Mouse (Mus musculus): ENCODE results near the gene Gm4922.

Gm4922 gene

GRCm38 (mm10) chr10:18786693-18787092 lies at the start of gene Gm4922:
TSS of gene Gm4922 (minus strand) at chr10:18786793.
- no peak for DNase-seq

- DNase-seq = peak; percentile 23 to 43
Observed at GRCm38 (mm10) chr10:18835684-18836479, 49.3 kb upstream of the Gm4922 start.

- DNase-seq = no peak
Observed at GRCm38 (mm10) chr10:18834389-18834788, 47.8 kb upstream of the Gm4922 start.

DNA sequence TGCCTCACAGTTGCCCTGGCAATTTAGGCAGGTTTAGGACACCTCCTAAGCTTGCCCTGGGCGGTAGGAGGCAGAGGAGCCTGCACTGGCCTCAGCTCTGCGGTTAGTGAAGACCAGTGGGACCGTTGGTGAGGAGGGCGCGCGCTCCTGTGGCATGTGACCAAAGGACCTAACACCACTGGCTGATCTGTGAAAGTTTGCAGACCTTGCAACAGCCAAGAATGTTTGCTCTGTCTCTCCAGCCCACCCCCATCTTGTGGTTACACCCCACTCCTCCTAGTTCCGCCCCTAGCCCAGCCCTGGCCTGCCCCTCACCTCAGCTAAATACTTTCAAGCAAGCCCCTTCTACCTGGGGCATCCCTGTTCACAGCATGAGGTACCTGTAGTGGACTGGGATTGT lies 45.2 kb upstream of the Gm4922 start:
- no peak for DNase-seq

GRCm38 (mm10) chr10:18830359-18830758 lies 43.8 kb upstream of the Gm4922 start:
- DNase-seq = no peak

DNA sequence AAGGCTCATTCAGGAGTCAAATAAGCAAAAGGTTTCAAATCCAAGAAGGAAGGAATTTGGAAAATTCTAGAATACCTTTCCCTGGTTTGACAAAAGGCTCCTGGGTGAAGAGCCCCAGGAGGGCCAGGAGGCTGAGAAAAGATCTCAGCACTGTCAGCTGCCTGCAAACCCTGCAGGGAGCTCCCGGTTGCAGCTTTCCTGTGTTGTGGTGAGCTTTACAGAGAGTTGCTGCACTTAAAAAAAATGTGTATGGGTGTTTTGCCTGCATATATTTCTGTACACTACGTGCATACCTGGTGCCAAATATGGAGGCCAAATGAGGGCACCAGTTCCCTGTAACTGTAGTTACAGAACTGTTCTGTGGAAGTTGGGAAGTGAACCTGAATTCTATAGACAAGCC lies 41.3 kb upstream of the Gm4922 start:
- no peak for DNase-seq

- no peak for DNase-seq
Observed at GRCm38 (mm10) chr10:18826107-18826506, 39.5 kb upstream of the Gm4922 start.

GRCm38 (mm10) chr10:18825143-18825542 lies 38.5 kb upstream of the Gm4922 start:
- no peak for DNase-seq

DNA sequence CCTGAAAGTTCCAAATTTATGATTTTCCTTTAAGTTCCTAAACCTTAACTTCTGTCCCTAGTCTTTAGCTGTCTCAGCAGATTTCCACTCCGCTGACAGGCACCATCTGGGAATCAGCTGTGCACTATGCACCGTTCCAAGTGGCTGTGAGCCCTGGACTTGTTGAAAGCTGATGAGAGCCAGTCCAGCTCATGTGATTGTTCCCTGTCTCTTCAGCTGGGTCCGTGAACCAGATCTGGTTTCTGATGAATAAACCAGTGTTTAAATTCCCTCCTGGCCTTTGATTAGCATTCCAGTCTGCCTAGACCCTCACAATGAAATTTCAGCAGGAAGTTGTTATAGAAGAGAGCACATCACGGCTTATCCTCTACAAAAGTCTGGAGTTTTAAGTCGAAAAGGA lies 30.0 kb upstream of the Gm4922 start:
- DNase-seq = peak; percentile 24 to 30

DNA sequence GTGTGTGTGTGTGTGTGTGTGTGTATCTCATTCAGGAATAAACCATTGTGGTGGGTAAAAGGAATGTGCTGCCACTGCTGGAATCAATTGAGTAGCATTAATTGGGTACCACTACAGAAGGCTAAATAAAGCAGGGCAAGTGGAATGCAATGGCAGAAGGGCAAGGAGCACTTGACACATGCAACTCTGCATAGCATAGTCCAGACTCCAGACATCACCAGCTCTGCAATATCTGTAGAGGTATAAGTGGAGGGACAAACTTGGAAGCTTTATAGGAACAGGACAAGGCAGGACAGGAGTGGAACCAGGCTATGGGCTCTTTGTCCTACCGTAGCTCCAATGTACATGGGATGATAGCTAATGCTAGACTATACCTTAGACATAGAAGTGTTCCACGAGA lies 25.2 kb upstream of the Gm4922 start:
- no peak for DNase-seq

DNA sequence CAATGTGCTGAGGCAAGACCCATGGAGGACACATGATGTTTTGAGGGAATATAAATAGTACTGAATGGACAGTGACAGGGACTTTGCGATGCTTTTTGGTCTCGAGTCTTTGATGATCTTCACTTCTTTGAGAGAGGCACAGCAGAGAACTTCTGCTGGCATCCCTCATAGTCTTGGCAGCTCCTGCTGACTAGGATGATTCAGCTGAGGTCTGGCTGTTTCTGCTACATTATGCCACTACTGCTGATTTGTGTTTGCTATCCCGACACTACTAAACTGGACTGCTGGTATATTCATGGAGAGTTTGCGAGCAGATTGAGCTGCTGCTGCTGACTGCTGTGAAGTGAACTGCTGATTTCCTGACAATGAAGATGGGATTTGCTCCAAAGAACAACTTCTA lies 3.5 kb upstream of the Gm4922 start:
- DNase-seq = no peak

DNA sequence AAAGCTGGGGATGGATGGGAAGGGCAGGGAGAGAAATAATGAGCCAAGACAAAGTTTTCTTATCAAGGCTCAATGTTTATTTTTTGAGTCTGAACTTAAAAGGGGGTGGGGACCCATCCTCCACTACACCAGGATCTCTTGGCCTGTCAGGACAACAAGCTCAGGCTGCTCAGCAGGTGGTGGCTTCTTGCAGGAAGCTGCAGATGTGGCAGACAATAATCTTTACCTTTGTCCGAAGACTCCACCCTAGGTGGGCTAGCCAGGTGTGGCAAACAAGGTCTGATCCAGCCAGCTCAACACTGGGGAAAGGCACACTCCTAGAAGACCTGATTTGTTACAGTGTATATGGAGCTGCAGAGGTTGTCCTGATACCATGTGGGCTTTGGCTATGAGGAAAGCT lies 2.0 kb upstream of the Gm4922 start:
- DNase-seq = no peak

GRCm38 (mm10) chr10:18777546-18777945 lies 9.0 kb downstream of the Gm4922 start:
- DNase-seq = no peak

- no peak for DNase-seq
Observed at GRCm38 (mm10) chr10:18772537-18773179, 13.9 kb downstream of the Gm4922 start.

DNA sequence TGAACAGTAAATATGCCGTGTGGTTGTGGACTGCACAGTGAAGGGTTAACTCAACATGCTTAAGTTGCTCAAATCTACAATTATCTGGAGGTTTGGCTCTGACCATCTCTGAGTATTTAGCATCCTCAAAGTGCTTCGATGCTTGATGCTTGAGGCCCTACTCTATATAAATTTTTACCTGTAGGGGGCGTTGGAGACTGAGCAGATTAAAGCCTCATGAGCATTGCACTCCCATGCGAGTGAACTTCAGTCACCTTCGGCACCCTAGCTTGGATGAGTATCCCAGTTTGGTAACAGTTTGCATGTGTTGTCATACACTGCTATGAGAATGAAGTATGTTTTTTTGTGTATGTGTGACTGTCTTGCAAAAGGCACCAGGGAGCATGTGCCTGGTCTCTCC lies 16.7 kb downstream of the Gm4922 start:
- no peak for DNase-seq

DNA sequence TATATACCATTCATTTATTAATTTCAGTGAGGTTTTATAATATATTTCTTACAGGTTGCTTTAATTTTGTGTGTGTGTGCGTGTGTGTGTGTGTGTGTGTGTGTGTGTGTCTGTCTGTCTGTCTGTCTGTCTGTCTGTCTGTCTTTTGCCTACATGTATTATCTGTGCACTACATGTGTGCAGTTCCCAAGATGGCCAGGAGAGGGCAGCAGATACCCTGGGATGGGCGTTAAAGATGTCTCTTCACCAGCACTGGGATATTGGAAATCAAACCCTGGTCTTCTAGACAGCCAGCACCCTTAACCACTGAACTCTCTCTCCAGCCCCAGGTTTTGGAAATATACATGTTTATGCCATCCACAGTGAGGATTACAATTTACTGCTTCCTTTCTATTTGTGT lies 26.4 kb downstream of the Gm4922 start:
- peak in 1 of 2 experiments; percentile 24 for DNase-seq

- DNase-seq = no peak
Observed at GRCm38 (mm10) chr10:18750057-18750456, 36.5 kb downstream of the Gm4922 start.

DNA sequence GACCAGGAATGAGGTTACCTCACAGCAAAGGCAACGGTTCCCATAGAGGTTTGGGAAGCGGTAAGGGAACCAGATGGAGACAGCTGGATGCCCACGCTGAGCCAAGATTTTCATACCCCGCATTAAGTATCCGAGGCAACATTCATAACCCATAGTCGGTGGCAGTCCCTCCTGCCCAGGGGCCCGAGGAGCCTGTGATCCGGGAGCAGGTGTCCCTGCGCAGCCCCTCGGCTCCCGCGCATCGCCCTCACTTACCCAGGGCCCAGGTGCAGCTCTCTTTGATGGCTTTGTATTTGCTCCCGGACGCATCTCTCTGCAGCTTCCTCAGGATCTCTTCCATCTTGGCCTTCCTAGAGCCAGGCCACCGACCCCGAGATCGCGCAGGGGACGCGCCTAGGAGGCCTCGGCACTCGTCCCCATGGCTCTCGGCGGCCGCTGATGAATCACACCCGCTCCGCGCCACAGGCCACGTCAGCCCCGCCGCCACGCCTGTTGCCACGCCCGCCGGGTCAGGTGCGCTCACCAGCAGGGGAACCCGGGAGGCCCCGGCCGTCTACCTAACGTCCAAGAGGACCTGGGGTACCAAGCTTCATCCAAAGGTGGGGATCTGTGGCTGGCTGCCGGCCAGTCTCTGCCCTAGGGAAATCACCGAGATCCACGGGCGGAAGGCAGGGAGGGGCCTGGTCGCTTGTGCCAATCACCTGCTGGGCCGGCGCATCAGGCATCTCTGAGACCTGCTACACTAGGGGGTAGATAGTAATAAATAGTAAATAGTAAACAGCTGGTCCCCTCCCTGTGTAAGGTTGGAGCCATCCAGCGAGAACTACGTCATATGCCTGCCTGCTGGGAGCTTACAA lies 43.1 kb downstream of the Gm4922 start, which contains the start of gene Arfgef3:
Gene Arfgef3 (minus strand): TSS at position 664 of the 857 bp plus-strand sequence.
- DNase-seq = peak; percentile 91 to 92

GRCm38 (mm10) chr10:18742086-18742485 lies 44.5 kb downstream of the Gm4922 start:
- DNase-seq = peak in 1 of 2 experiments; percentile 40

DNA sequence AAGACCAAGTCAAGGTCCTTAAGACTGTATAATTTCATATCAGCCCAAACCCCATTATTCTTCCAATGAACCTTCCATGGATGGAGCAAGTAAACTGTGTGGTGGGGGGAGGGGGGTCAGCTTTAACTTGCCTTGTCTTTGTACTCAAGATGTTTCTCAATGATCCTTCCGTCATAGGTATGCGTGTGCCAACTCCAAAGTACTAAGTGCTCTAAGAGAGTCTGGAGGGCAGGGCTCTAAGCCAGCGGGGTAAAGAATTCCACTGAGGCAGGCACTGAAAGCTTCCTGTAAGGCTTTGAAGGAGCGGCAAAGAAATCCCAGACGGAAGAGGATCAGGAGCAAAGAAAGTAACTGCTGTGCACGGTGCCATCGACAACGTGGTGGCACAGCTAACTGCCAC lies 45.6 kb downstream of the Gm4922 start:
- DNase-seq = no peak
